Mouse (Mus musculus) hindbrain, postnatal 0 days (tissue): ENCODE results near the gene Cyp2c23. TPM values are rescaled to one million over a fixed set of nuclear protein-coding genes. Genes with fewer than 3 reads are reported as not detected.

Experiments
- ATAC-seq: fragments of 200-750 bp; cut with Nextera tagmentation; 2 replicates; pipeline ENCODE4 v1.8.0; 2017; ENCODE audit warnings: mild to moderate bottlenecking, moderate TSS enrichment, moderate library complexity
- DNase-seq: peaks from one replicate; pipeline ENCODE4 v3.0.0-alpha.2; 2015; ENCODE audit warnings: low spot score
- H3K27ac ChIP-seq: fragments of 300-500 bp; sonication (generic); 2 replicates; pipeline ENCODE4 v1.5.1; 2014; ENCODE audit warnings: mild to moderate bottlenecking
- H3K27me3 ChIP-seq: fragments of 300-500 bp; sonication (generic); 2 replicates; pipeline ENCODE4 v1.6.1; 2014; ENCODE audit warnings: low read length, mixed read lengths; ENCODE audit not compliant: insufficient read depth
- H3K36me3 ChIP-seq: fragments of 300-500 bp; sonication (generic); 2 replicates; pipeline ENCODE4 v1.6.1; 2014; ENCODE audit warnings: low read length, mixed read lengths; ENCODE audit not compliant: insufficient read depth
- H3K4me1 ChIP-seq: fragments of 300-500 bp; sonication (generic); 2 replicates; pipeline ENCODE4 v1.6.1; 2014; ENCODE audit warnings: antibody characterized with exemption, low read length, mixed read lengths; ENCODE audit not compliant: insufficient read depth
- H3K4me2 ChIP-seq: fragments of 300-500 bp; sonication (generic); 2 replicates; pipeline ENCODE4 v1.6.1; 2014; ENCODE audit warnings: low read depth, mild to moderate bottlenecking, low read length, moderate library complexity, mixed read lengths
- H3K4me3 ChIP-seq: fragments of 300-500 bp; sonication (generic); 2 replicates; pipeline ENCODE4 v1.5.1; 2014; ENCODE audit warnings: low read length
- H3K9ac ChIP-seq: fragments of 300-500 bp; sonication (generic); replicated peaks from 2 replicates; pipeline ENCODE4 v1.6.1; 2014; ENCODE audit warnings: mild to moderate bottlenecking, low read length, moderate library complexity, mixed read lengths
- H3K9me3 ChIP-seq: fragments of 300-500 bp; sonication (generic); 2 replicates; pipeline ENCODE4 v1.6.1; 2016; ENCODE audit warnings: low read length, mixed read lengths
- CTCF ChIP-seq: IDR thresholded peaks from 2 replicates; pipeline ENCODE4 v1.5.1; 2016; ENCODE audit warnings: antibody characterized with exemption, control low read depth, low read depth
- WGBS: fragments of 180-500 bp; shearing (Covaris S2); extraction: QIAGEN DNeasy Blood & Tissue Kit; methylation state at CpG from one replicate; pipeline ENCODE4 v1.1.7; 2014; 5-methylcytosine and 5-hydroxymethylcytosine counted together
- polyA plus RNA-seq: library from polyadenylated mRNA; unstranded; fragments of >200 nt; fragmentation: Nextera tagmentation; extraction: Ambion mirVana; gene quantifications from 2 replicates; pipeline ENCODE4 v1.2.1, GENCODE M21; 2015
- total RNA-seq: library from RNA; depleted of rRNA; stranded (reverse); fragments of >200 nt; gene quantifications from 2 replicates; pipeline ENCODE4 v1.2.3, GENCODE M21; 2014; rRNA removed

Cyp2c23 gene
- not detected in 2 replicates for total RNA-seq
- not detected in 2 replicates for polyA plus RNA-seq

DNA sequence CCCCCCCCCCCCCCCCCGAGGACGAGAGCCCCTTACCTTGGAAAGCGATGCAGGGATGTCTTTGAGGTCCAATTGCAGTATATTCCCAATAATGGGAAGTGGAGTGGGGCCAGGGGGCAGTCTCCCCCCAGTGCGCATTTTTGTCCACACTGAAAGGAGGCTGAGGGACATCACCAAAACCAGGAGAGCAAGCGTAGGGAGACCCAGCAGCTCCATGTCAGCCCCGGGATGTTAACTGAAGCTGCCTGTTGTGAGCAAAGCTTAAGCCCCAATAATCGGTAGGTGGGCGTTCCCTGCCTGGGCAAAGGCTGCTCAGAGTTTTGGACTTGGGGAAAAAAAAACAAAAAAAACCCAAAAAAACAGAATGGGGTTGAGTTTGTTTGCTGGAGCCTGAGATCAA, at the start of gene Cyp2c23:
Gene Cyp2c23, minus strand, starts transcription at position 237 of the 400 bp plus-strand sequence.
- H3K27me3 ChIP-seq, result no peaks in the 10 kb centered on the region
- H3K4me3 ChIP-seq, result no peak within 1 kb of the TSS
- no peak within 1 kb of the TSS for H3K4me2 ChIP-seq
- no peak within 1 kb of the TSS for H3K9ac ChIP-seq
- H3K4me1 ChIP-seq, result no peaks in the 10 kb centered on the region
- WGBS, result 73% methylated on average over 7 of the region's 8 CpGs
- no peak within 1 kb of the TSS for H3K27ac ChIP-seq
- DNase-seq, result no peak
- no peak for ATAC-seq
- no peak for TF ChIP-seq CTCF
- H3K9me3 ChIP-seq, result no peaks in the 10 kb centered on the region
- H3K36me3 ChIP-seq, result no peaks in the 10 kb centered on the region; the same call in 1 of the 2 replicates

DNA sequence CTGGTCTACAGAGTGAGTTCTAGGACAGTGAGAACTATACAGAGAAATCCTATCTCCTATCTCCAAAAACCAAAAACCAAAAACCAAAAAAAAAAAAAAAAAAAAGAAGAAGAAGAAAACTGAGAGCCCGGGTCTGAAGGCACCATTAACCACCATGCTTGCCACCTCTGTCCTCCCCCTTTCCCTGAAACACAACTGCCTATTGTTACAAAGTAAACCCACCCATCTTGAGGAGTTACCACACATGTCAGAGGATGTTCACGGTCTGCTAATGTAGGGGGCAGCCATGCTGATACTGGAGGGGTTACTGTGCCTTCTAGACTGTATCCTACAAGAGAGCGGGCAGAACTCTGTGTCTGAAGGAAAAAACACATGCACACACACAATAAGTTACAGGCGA, 48.0 kb upstream of the Cyp2c23 start:
- H3K9me3 ChIP-seq, result no peaks in the 10 kb centered on the region
- no peak overlapping the region for H3K4me3 ChIP-seq
- H3K27me3 ChIP-seq, result no peaks in the 10 kb centered on the region
- peaks cover 34% of the 10 kb centered on the region for H3K36me3 ChIP-seq
- ATAC-seq, result no peak
- no peak overlapping the region for H3K9ac ChIP-seq
- H3K4me1 ChIP-seq, result no peaks in the 10 kb centered on the region
- H3K4me2 ChIP-seq, result no peak overlapping the region
- no peak for DNase-seq
- TF ChIP-seq CTCF, result no peak
- 93% methylated on average over 4 of the region's 4 CpGs for WGBS
- no peak overlapping the region for H3K27ac ChIP-seq

DNA sequence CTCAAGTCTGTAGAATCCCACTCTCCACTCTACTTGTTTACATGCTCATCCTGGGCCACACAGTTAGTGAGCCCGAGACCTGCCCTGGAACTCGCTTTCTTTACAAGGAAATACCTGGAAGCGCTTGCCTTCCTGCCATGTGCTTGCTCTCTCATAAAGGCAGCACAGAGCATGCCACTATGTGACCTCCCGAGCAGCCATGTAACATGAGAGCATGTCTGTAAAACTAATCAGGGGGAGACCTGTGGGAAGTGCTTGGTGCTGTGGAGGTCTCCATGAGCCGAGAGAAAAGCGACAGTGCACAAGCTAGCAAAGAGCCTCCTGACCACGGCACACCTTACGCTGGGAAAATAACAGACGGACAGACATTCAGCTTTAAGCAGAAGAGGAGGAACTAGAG, 47.4 kb upstream of the Cyp2c23 start:
- 93% methylated on average over 9 of the region's 9 CpGs for WGBS
- Histone ChIP-seq H3K9ac (no peak overlapping the region), H3K4me2 (no peak overlapping the region), H3K4me1 (no peaks in the 10 kb centered on the region), H3K27ac (no peak overlapping the region), H3K9me3 (no peaks in the 10 kb centered on the region), H3K36me3 (peaks cover 34% of the 10 kb centered on the region), H3K27me3 (no peaks in the 10 kb centered on the region), H3K4me3 (no peak overlapping the region)
- DNase-seq, result no peak
- ATAC-seq, result no peak
- TF ChIP-seq CTCF, result no peak

DNA sequence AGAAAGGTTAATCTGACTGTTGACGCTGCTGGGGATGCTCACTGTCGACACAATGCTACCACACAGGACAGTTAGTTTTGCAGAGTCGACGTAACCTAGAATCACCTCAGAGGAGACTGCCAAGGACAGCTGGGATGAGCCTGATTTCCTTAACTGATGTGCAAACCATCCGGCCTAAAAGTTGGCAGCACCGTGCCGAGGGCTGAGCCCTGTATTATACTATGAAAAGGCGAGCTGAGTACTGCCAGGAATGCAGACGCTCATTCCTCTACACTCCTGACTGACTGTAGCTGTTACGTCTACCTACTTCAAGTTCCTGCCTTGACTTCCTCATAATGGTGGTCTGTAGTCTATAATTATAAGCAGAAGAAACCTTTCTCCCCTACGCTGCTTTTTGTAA, 46.0 kb upstream of the Cyp2c23 start:
- 83% methylated on average over 11 of the region's 11 CpGs for WGBS
- Histone ChIP-seq H3K4me1 (no peaks in the 10 kb centered on the region), H3K4me2 (no peak overlapping the region), H3K4me3 (no peak overlapping the region), H3K27ac (no peak overlapping the region), H3K9me3 (no peaks in the 10 kb centered on the region), H3K36me3 (peaks cover 33% of the 10 kb centered on the region; the same call in 1 of the 2 replicates), H3K9ac (no peak overlapping the region), H3K27me3 (no peaks in the 10 kb centered on the region)
- TF ChIP-seq CTCF, result no peak
- ATAC-seq (no peak), DNase-seq (no peak)

DNA sequence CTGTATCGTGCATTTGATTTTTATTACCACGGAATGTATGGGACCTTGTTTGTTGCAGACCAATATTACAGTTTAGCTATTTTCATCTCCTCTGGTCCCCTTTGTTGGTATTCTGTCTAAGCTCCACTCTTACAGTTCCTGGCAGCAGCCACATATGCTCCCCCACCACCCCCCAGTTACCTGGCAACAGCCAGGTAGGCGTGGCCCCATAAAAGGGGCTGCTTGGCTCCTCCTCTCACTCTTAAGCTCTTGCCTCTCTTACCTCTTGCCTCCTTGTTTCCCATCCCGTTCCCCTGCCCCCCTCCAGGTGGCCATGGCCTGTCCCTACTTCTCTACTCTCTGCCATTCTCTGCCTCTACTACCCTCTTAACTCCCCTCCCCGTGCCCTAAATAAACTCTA, 42.2 kb upstream of the Cyp2c23 start:
- Histone ChIP-seq H3K4me2 (no peak overlapping the region), H3K27ac (no peak overlapping the region), H3K36me3 (peaks cover 13% of the 10 kb centered on the region; the same call in 1 of the 2 replicates), H3K9me3 (no peaks in the 10 kb centered on the region), H3K4me3 (no peak overlapping the region), H3K4me1 (peaks cover 6% of the 10 kb centered on the region; the same call in 1 of the 2 replicates), H3K9ac (no peak overlapping the region), H3K27me3 (no peaks in the 10 kb centered on the region)
- DNase-seq (no peak), ATAC-seq (no peak)
- no peak for TF ChIP-seq CTCF
- whole genome bisulfite sequencing, result 58% methylated on average over 5 of the region's 5 CpGs

DNA sequence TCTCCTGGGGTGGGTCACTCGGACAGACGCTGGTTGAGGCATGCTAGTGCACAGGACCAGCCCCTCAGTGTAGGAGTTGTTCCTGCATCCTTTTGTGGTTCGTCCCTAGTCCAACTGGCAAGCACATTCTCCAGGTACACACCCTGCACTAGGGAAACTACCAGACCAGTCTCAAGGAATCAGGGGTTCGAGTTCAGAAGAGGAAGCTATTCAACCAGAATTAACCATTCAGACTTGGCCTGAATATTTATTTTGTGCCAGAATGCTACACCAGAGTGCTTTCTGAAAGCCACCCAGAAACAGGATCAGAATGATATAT, 40.9 kb upstream of the Cyp2c23 start:
- Histone ChIP-seq H3K36me3 (peaks cover 5% of the 10 kb centered on the region; the same call in 1 of the 2 replicates), H3K27ac (peak overlapping the region; percentile 67), H3K9me3 (no peaks in the 10 kb centered on the region), H3K4me2 (peak overlapping the region; percentile 93), H3K27me3 (no peaks in the 10 kb centered on the region), H3K4me3 (peak overlapping the region; percentile 69), H3K4me1 (peaks cover 6% of the 10 kb centered on the region; the same call in 1 of the 2 replicates), H3K9ac (peak overlapping the region; percentile 67)
- 4% methylated on average over 4 of the region's 4 CpGs for WGBS
- TF ChIP-seq CTCF, result 0 out of 2 replicates have a peak, but pooled peaks have one; percentile 2
- no peak for ATAC-seq
- no peak for DNase-seq

DNA sequence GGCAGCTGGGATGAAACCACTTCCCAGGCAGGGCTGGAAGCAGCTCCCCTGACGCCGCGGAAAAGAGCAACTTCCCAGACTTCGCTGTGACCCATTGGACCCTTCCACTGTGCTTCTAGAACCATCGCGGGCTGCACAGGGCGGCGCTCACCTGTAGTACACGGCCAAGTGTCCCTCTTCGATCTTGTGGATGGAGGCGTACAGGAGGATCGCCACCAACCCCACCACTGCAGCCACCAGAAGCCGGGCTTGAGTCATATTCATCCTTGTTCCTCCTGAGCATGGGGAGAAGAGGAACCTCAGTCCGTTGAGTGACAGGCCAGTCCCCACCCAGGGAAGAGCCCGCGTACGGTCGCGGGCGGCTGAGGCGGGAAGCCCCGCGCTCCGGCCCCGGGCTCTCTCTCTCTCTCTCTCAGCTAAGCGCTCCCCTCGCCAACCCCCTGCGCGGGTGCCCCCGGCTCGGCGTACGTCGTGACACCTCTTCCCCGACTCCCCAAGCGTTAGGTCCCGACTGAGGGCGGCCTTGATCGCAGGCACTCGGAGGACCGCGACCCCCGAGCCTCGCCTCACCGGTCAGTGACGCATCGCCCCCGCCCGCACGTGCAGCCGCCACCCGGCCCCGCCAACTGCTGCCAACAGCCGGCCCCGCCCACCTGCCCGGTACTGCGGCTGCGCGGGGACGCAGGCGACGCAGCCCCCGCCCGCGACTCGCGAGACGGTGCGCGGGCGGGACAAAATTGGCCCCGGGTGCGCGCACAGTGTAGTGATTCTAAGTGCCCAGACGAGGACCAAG, 40.3 kb upstream of the Cyp2c23 start, which contains the start of gene Erlin1:
Gene Erlin1, minus strand, starts transcription at position 665 of the 793 bp plus-strand sequence.
- DNase-seq, result peak; percentile 96
- Histone ChIP-seq H3K9ac (peak within 1 kb of the TSS; percentile 67), H3K27ac (peak within 1 kb of the TSS; percentile 67), H3K4me1 (peaks cover 6% of the 10 kb centered on the region; the same call in 1 of the 2 replicates), H3K4me3 (peak within 1 kb of the TSS; percentile 69), H3K9me3 (no peaks in the 10 kb centered on the region), H3K27me3 (no peaks in the 10 kb centered on the region), H3K4me2 (peak within 1 kb of the TSS; percentile 93), H3K36me3 (0 out of 2 replicates have a peak, but pooled peaks cover 7% of the 10 kb centered on the region)
- ATAC-seq, result peak; percentile 96
- no peak for TF ChIP-seq CTCF
- WGBS, result 1% methylated on average over 71 of the region's 75 CpGs
